Mouse (Mus musculus) neural tube, embryonic 14.5 days (tissue): ENCODE measurements around the gene Msl3l2. TPM values are rescaled to one million over a fixed set of nuclear protein-coding genes. Genes with fewer than 3 reads are reported as not detected.

Experiments used
- ATAC-seq: fragments of 200-750 bp; cut with Nextera tagmentation; 2 replicates; pipeline ENCODE4 v1.8.0; 2017; ENCODE audit warnings: low read depth, mild to moderate bottlenecking, moderate TSS enrichment, moderate library complexity
- H3K27ac ChIP-seq: fragments of 300-500 bp; sonication (generic); 2 replicates; pipeline ENCODE4 v1.5.1; 2014; ENCODE audit warnings: low read depth, mild to moderate bottlenecking, control low read depth, low read length, moderate library complexity, mixed read lengths
- H3K27me3 ChIP-seq: fragments of 300-500 bp; sonication (generic); 2 replicates; pipeline ENCODE4 v1.6.1; 2014; ENCODE audit warnings: low read length; ENCODE audit not compliant: control insufficient read depth, insufficient read depth
- H3K36me3 ChIP-seq: fragments of 300-500 bp; sonication (generic); 2 replicates; pipeline ENCODE4 v1.6.1; 2014; ENCODE audit warnings: low read length, mixed read lengths; ENCODE audit not compliant: control insufficient read depth, insufficient read depth
- H3K4me1 ChIP-seq: fragments of 300-500 bp; sonication (generic); 2 replicates; pipeline ENCODE4 v1.6.1; 2014; ENCODE audit warnings: low read length; ENCODE audit not compliant: control insufficient read depth, insufficient read depth
- H3K4me2 ChIP-seq: fragments of 300-500 bp; sonication (generic); 2 replicates; pipeline ENCODE4 v1.6.1; 2014; ENCODE audit warnings: mild to moderate bottlenecking, low read depth, low read length, control low read depth
- H3K4me3 ChIP-seq: fragments of 300-500 bp; sonication (generic); 2 replicates; pipeline ENCODE4 v1.5.1; 2014; ENCODE audit warnings: low read depth, low read length, control low read depth, mixed read lengths
- H3K9ac ChIP-seq: fragments of 300-500 bp; sonication (generic); replicated peaks from 2 replicates; pipeline ENCODE4 v1.6.1; 2014; ENCODE audit warnings: low read depth, mild to moderate bottlenecking, control low read depth, low read length, mixed read lengths
- H3K9me3 ChIP-seq: fragments of 300-500 bp; sonication (generic); 2 replicates; pipeline ENCODE4 v1.6.1; 2016; ENCODE audit warnings: low read length; ENCODE audit not compliant: control insufficient read depth
- WGBS: fragments of 180-500 bp; shearing (Covaris S2); extraction: QIAGEN DNeasy Blood & Tissue Kit; methylation state at CpG from one replicate; pipeline ENCODE4 v1.1.7; 2014; 5-methylcytosine and 5-hydroxymethylcytosine counted together
- polyA plus RNA-seq: library from polyadenylated mRNA; unstranded; fragments of >200 nt; fragmentation: Nextera tagmentation; extraction: Ambion mirVana; gene quantifications from 2 replicates; pipeline ENCODE4 v1.2.1, GENCODE M21; 2014

The Msl3l2 gene
- polyA plus RNA-seq: 10.7 and 10.9 TPM in 2 replicates

GRCm38 (mm10) chr10:56106333-56106995 lies at the start of gene Msl3l2:
Gene Msl3l2 (plus strand): TSS chr10:56106917.
- Histone ChIP-seq H3K4me2 (peak within 1 kb of the TSS; percentile 11), H3K36me3 (no peaks in the 10 kb centered on the region), H3K27me3 (no peaks in the 10 kb centered on the region), H3K9me3 (no peaks in the 10 kb centered on the region), H3K9ac (no peak within 1 kb of the TSS), H3K4me1 (no peaks in the 10 kb centered on the region), H3K27ac (no peak within 1 kb of the TSS), H3K4me3 (peak within 1 kb of the TSS; percentile 5; the same call in 1 of the 2 replicates)
- ATAC-seq: peak; percentile 70; the same call in 1 of the 2 replicates
- WGBS: 27% methylated on average over 18 of the region's 18 CpGs

DNA sequence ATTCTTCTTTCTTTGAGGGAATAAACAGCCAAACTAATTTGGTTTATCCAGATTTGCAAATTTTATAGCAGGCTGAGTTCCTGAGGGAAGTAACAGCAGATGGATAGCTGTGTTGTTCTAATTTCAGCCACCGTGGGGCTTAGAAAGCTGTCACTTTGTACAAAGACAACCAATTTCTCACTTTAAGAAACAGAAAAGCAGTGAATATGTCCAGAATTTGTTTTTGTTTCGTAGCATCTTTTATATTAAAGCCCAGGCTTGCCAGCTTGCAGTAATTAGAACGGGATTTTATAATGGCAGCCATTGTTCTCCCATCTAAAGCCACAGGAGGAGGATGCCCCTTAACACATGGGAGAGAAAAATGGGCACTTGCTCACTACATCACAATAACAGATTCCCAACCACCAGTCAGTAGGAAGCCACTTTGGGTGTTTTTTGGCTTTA lies 47.7 kb upstream of the Msl3l2 start:
- peak overlapping the region; percentile 48 for H3K27ac ChIP-seq
- no peak overlapping the region for H3K4me3 ChIP-seq
- H3K36me3 ChIP-seq: no peaks in the 10 kb centered on the region
- H3K4me2 ChIP-seq: no peak overlapping the region
- 0 out of 2 replicates have a peak, but pooled peaks have one; percentile 44 for ATAC-seq
- no peaks in the 10 kb centered on the region for H3K9me3 ChIP-seq
- no peaks in the 10 kb centered on the region for H3K27me3 ChIP-seq
- WGBS: 18% methylated on average over 3 of the region's 3 CpGs
- no peak overlapping the region for H3K9ac ChIP-seq
- peaks cover 5% of the 10 kb centered on the region; the same call in 1 of the 2 replicates for H3K4me1 ChIP-seq

DNA sequence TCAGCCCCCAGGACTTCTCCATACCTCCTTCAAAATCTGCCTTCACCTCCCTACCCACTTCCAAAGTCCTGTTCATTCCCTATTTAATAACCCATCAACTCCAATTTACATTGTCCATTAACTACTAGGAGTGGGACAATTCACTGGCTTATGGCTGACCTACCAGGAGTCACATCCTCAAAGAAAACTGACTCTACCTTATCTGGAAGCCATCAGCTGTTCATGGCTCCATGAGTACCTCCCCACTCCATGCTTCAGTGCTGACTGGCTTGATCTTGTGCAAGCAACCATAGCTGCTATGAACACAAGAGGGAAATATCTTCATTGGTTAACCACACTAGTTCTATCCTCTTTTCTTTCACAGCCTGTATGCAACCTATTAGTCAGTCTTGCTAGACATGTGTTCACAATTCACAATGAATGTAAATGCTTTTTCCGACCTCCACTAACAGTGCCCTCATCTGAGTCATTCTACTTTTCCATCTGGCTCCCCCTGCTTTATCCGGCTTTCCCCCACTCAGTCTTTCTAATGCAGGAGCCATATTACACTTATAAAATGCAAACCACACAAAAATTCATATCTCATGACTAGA lies 45.4 kb upstream of the Msl3l2 start:
- H3K4me3 ChIP-seq: no peak overlapping the region
- no peak overlapping the region for H3K9ac ChIP-seq
- H3K4me1 ChIP-seq: peaks cover 5% of the 10 kb centered on the region; the same call in 1 of the 2 replicates
- no peaks in the 10 kb centered on the region for H3K36me3 ChIP-seq
- H3K27ac ChIP-seq: no peak overlapping the region
- no peak for ATAC-seq
- WGBS: 87% methylated on average over 2 of the region's 2 CpGs
- no peaks in the 10 kb centered on the region for H3K9me3 ChIP-seq
- no peaks in the 10 kb centered on the region for H3K27me3 ChIP-seq
- no peak overlapping the region for H3K4me2 ChIP-seq

DNA sequence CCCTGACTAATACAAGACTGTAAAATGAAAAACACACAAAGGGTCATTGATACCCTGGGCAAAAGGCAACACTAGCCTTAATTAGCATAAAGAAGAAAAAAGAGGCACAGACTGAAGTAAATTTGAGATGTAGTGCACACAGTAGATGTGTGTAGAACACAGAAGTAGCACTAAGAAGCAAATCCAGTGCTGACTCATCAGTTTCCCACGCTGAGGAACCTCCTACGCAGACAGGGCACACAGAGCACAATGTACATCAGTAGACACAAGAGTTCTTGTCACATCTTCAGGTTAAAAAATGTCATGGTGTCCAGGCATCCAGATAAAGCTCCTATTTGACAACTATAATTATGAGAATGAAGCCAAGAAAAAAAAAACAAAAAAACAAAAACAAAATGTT lies 44.0 kb upstream of the Msl3l2 start:
- WGBS: 84% methylated on average over 2 of the region's 2 CpGs
- Histone ChIP-seq H3K4me3 (no peak overlapping the region), H3K9ac (no peak overlapping the region)

GRCm38 (mm10) chr10:56089714-56090113 lies 17.0 kb upstream of the Msl3l2 start:
- H3K4me1 ChIP-seq: no peaks in the 10 kb centered on the region
- H3K9ac ChIP-seq: no peak overlapping the region
- WGBS: 91% methylated on average over 4 of the region's 4 CpGs
- H3K4me3 ChIP-seq: no peak overlapping the region
- H3K4me2 ChIP-seq: no peak overlapping the region
- H3K9me3 ChIP-seq: no peaks in the 10 kb centered on the region
- no peak for ATAC-seq
- H3K27me3 ChIP-seq: no peaks in the 10 kb centered on the region
- H3K27ac ChIP-seq: no peak overlapping the region
- no peaks in the 10 kb centered on the region for H3K36me3 ChIP-seq

More for the DNA sequence above, 44.0 kb upstream of the Msl3l2 start:
- Histone ChIP-seq H3K27me3 (no peaks in the 10 kb centered on the region), H3K36me3 (no peaks in the 10 kb centered on the region), H3K4me1 (peaks cover 5% of the 10 kb centered on the region; the same call in 1 of the 2 replicates), H3K27ac (no peak overlapping the region), H3K9me3 (no peaks in the 10 kb centered on the region), H3K4me2 (no peak overlapping the region)
- ATAC-seq: no peak

DNA sequence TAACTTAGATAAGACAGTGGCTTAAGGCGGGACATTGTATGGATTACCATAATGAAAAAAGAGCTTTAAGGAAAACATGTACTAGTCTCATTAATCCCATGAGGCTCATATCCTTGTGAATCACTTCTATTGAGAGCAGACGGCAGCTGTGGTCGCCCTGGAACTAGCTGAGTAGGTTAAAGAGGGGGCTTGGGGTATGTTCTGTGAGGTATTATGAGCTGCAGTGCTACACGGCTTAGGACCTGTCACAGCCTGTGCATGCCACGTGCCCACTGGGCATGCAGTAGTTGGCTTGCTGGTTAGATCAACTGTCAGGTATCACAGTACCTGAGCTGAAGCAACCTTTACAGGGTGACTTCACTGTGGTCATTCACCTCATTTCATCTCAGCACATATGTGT lies 12.1 kb upstream of the Msl3l2 start:
- Histone ChIP-seq H3K4me2 (no peak overlapping the region), H3K4me3 (no peak overlapping the region), H3K9me3 (no peaks in the 10 kb centered on the region), H3K27ac (no peak overlapping the region), H3K4me1 (no peaks in the 10 kb centered on the region), H3K36me3 (no peaks in the 10 kb centered on the region), H3K9ac (no peak overlapping the region), H3K27me3 (no peaks in the 10 kb centered on the region)
- peak; percentile 53; the same call in 1 of the 2 replicates for ATAC-seq
- WGBS: 41% methylated on average over 5 of the region's 5 CpGs

- Histone ChIP-seq H3K36me3 (no peaks in the 10 kb centered on the region), H3K4me2 (no peak overlapping the region), H3K27me3 (no peaks in the 10 kb centered on the region), H3K9me3 (no peaks in the 10 kb centered on the region), H3K27ac (no peak overlapping the region), H3K4me3 (no peak overlapping the region), H3K4me1 (no peaks in the 10 kb centered on the region), H3K9ac (no peak overlapping the region)
- no peak for ATAC-seq
Observed at GRCm38 (mm10) chr10:56096757-56097156, 10.0 kb upstream of the Msl3l2 start.

- Histone ChIP-seq H3K36me3 (no peaks in the 10 kb centered on the region), H3K4me1 (no peaks in the 10 kb centered on the region), H3K27ac (no peak overlapping the region), H3K9ac (no peak overlapping the region), H3K4me3 (no peak overlapping the region), H3K9me3 (no peaks in the 10 kb centered on the region), H3K27me3 (no peaks in the 10 kb centered on the region), H3K4me2 (no peak overlapping the region)
- 89% methylated on average over 3 of the region's 3 CpGs for WGBS
- no peak for ATAC-seq
Observed at GRCm38 (mm10) chr10:56099126-56099525, 7.6 kb upstream of the Msl3l2 start.

GRCm38 (mm10) chr10:56099641-56100310 lies 6.9 kb upstream of the Msl3l2 start:
- 98% methylated on average over 3 of the region's 3 CpGs for WGBS
- ATAC-seq: no peak
- no peak overlapping the region for H3K4me2 ChIP-seq
- no peaks in the 10 kb centered on the region for H3K9me3 ChIP-seq
- H3K9ac ChIP-seq: no peak overlapping the region
- H3K36me3 ChIP-seq: no peaks in the 10 kb centered on the region
- no peaks in the 10 kb centered on the region for H3K4me1 ChIP-seq
- no peak overlapping the region for H3K27ac ChIP-seq
- H3K4me3 ChIP-seq: no peak overlapping the region
- no peaks in the 10 kb centered on the region for H3K27me3 ChIP-seq
